Mouse (Mus musculus) cortical plate, adult 2 months (tissue): ENCODE data around the gene Astn2. TPM values are rescaled to one million over a fixed set of nuclear protein-coding genes. Genes with fewer than 3 reads are reported as not detected.

Source experiments
- H3K27ac ChIP-seq: fragments of 200-500 bp; 2 replicates; pipeline ENCODE4 v1.5.1; 2012; ENCODE audit warnings: low read length, control low read depth, inconsistent platforms; ENCODE audit not compliant: insufficient read depth
- H3K4me1 ChIP-seq: fragments of 200-500 bp; 2 replicates; pipeline ENCODE4 v1.6.1; 2011; ENCODE audit warnings: low read length; ENCODE audit not compliant: control insufficient read depth, insufficient read depth
- H3K4me3 ChIP-seq: fragments of 200-500 bp; 2 replicates; pipeline ENCODE4 v1.5.1; 2011; ENCODE audit warnings: mild to moderate bottlenecking, low read length, control low read depth; ENCODE audit not compliant: insufficient read depth
- CTCF ChIP-seq: fragments of 200-500 bp; IDR thresholded peaks from 2 replicates; pipeline ENCODE4 v1.5.1; 2011; ENCODE audit warnings: mild to moderate bottlenecking, control low read depth, low read length; ENCODE audit not compliant: insufficient read depth; ENCODE audit errors: extremely low read depth
- POLR2A ChIP-seq: fragments of 200-500 bp; IDR thresholded peaks from 2 replicates; pipeline ENCODE4 v1.6.1; 2011; ENCODE audit warnings: mild to moderate bottlenecking, low read length, control low read depth; ENCODE audit not compliant: insufficient read depth; ENCODE audit errors: extremely low read depth
- polyA plus RNA-seq: library from polyadenylated mRNA; depleted of rRNA; stranded (reverse); fragments of >200 nt; gene quantifications from 2 replicates; pipeline ENCODE4 v1.2.3, GENCODE M21; 2012

Gene Astn2
- polyA plus RNA-seq, 1 experiment = 20.9 TPM

- H3K4me1 ChIP-seq = no peaks in the 10 kb centered on the region
- TF ChIP-seq CTCF (no peak), POLR2A (no peak)
- H3K27ac ChIP-seq = no peak overlapping the region
- H3K4me3 ChIP-seq = no peak overlapping the region
Observed at GRCm38 (mm10) chr4:65449171-65449570, 955.2 kb downstream of the Astn2 start.

GRCm38 (mm10) chr4:65441746-65442145 is 962.7 kb downstream of the Astn2 start:
- TF ChIP-seq CTCF = no peak
- no peak for TF ChIP-seq POLR2A
- no peaks in the 10 kb centered on the region for H3K4me1 ChIP-seq

GRCm38 (mm10) chr4:65430804-65431203 is 973.6 kb downstream of the Astn2 start:
- no peak for TF ChIP-seq CTCF
- no peak for TF ChIP-seq POLR2A
- Histone ChIP-seq H3K4me3 (no peak overlapping the region), H3K4me1 (no peaks in the 10 kb centered on the region), H3K27ac (no peak overlapping the region)

More at GRCm38 (mm10) chr4:65441746-65442145, 962.7 kb downstream of the Astn2 start:
- Histone ChIP-seq H3K4me3 (no peak overlapping the region), H3K27ac (no peak overlapping the region)

GRCm38 (mm10) chr4:65427480-65427879 is 976.9 kb downstream of the Astn2 start:
- Histone ChIP-seq H3K27ac (no peak overlapping the region), H3K4me1 (no peaks in the 10 kb centered on the region), H3K4me3 (no peak overlapping the region)
- TF ChIP-seq POLR2A = no peak
- TF ChIP-seq CTCF = no peak

- no peak overlapping the region for H3K27ac ChIP-seq
- TF ChIP-seq POLR2A = no peak
- no peak for TF ChIP-seq CTCF
- H3K4me1 ChIP-seq = no peaks in the 10 kb centered on the region
- no peak overlapping the region for H3K4me3 ChIP-seq
Observed at GRCm38 (mm10) chr4:65426437-65426836, 978.0 kb downstream of the Astn2 start.

GRCm38 (mm10) chr4:65423068-65423625 is 981.3 kb downstream of the Astn2 start:
- H3K4me1 ChIP-seq = no peaks in the 10 kb centered on the region
- H3K27ac ChIP-seq = no peak overlapping the region
- no peak overlapping the region for H3K4me3 ChIP-seq
- TF ChIP-seq POLR2A (no peak), CTCF (no peak)

- Histone ChIP-seq H3K4me3 (no peak overlapping the region), H3K4me1 (no peaks in the 10 kb centered on the region), H3K27ac (no peak overlapping the region)
- no peak for TF ChIP-seq CTCF
- TF ChIP-seq POLR2A = no peak
Observed at GRCm38 (mm10) chr4:65421272-65421671, 983.1 kb downstream of the Astn2 start.

GRCm38 (mm10) chr4:65420511-65420931 is 983.9 kb downstream of the Astn2 start:
- TF ChIP-seq POLR2A (no peak), CTCF (no peak)
- Histone ChIP-seq H3K4me1 (no peaks in the 10 kb centered on the region), H3K27ac (no peak overlapping the region), H3K4me3 (no peak overlapping the region)

GRCm38 (mm10) chr4:65415507-65415906 is 988.9 kb downstream of the Astn2 start:
- Histone ChIP-seq H3K27ac (no peak overlapping the region), H3K4me3 (no peak overlapping the region), H3K4me1 (no peaks in the 10 kb centered on the region)
- TF ChIP-seq POLR2A = no peak
- no peak for TF ChIP-seq CTCF

GRCm38 (mm10) chr4:65402836-65403634 is 1001.4 kb downstream of the Astn2 start:
- TF ChIP-seq CTCF = no peak
- no peak for TF ChIP-seq POLR2A
- H3K4me1 ChIP-seq = no peaks in the 10 kb centered on the region
- H3K27ac ChIP-seq = no peak overlapping the region
- no peak overlapping the region for H3K4me3 ChIP-seq
